Mouse (Mus musculus) limb, embryonic 13.5 days (tissue): ENCODE data around the gene Slc24a1. TPM values are rescaled to one million over a fixed set of nuclear protein-coding genes. Genes with fewer than 3 reads are reported as not detected.

Experiments
- ATAC-seq: fragments of 200-750 bp; cut with Nextera tagmentation; 2 replicates; pipeline ENCODE4 v1.8.0; 2017; ENCODE audit warnings: low read depth, moderate number of reproducible peaks, moderate TSS enrichment; ENCODE audit not compliant: low FRiP score
- H3K27ac ChIP-seq: fragments of 300-500 bp; sonication (generic); 2 replicates; pipeline ENCODE4 v1.5.1; 2015; ENCODE audit warnings: inconsistent platforms, mild to moderate bottlenecking, moderate library complexity
- H3K27me3 ChIP-seq: fragments of 300-500 bp; sonication (generic); 2 replicates; pipeline ENCODE4 v1.6.1; 2015; ENCODE audit warnings: mild to moderate bottlenecking, inconsistent platforms
- H3K36me3 ChIP-seq: fragments of 300-500 bp; sonication (generic); 2 replicates; pipeline ENCODE4 v1.6.1; 2015; ENCODE audit warnings: inconsistent platforms, mild to moderate bottlenecking, moderate library complexity
- H3K4me1 ChIP-seq: fragments of 300-500 bp; sonication (generic); 2 replicates; pipeline ENCODE4 v1.6.1; 2015; ENCODE audit warnings: inconsistent platforms
- H3K4me2 ChIP-seq: fragments of 300-500 bp; sonication (generic); replicated peaks from 2 replicates; pipeline ENCODE4 v1.6.1; 2015; ENCODE audit warnings: inconsistent platforms, mild to moderate bottlenecking, moderate library complexity
- H3K4me3 ChIP-seq: fragments of 300-500 bp; sonication (generic); 2 replicates; pipeline ENCODE4 v1.5.1; 2015; ENCODE audit warnings: moderate library complexity, mild to moderate bottlenecking, inconsistent platforms
- H3K9ac ChIP-seq: fragments of 300-500 bp; sonication (generic); 2 replicates; pipeline ENCODE4 v1.6.1; 2015; ENCODE audit warnings: mild to moderate bottlenecking, inconsistent platforms
- H3K9me3 ChIP-seq: fragments of 300-500 bp; sonication (generic); 2 replicates; pipeline ENCODE4 v1.6.1; 2016; ENCODE audit warnings: inconsistent platforms
- WGBS: fragments of 180-500 bp; shearing (Covaris S2); methylation state at CpG from one replicate; pipeline ENCODE4 v1.1.7; 2015; 5-methylcytosine and 5-hydroxymethylcytosine counted together
- polyA plus RNA-seq: library from polyadenylated mRNA; unstranded; fragments of >200 nt; fragmentation: Nextera tagmentation; extraction: Ambion mirVana; gene quantifications from 2 replicates; pipeline ENCODE4 v1.2.1, GENCODE M21; 2015

The Slc24a1 gene
- polyA plus RNA-seq, 1 experiment from 2014 or later, result 0.06 TPM

GRCm38 (mm10) chr9:64934015-64934754 lies 17.2 kb downstream of the Slc24a1 start:
- 41% methylated on average over 15 of the region's 15 CpGs for WGBS
- Histone ChIP-seq H3K9ac (no peak overlapping the region), H3K36me3 (no peaks in the 10 kb centered on the region), H3K9me3 (no peaks in the 10 kb centered on the region), H3K27me3 (no peaks in the 10 kb centered on the region), H3K4me3 (0 out of 2 replicates have a peak overlapping the region, but pooled peaks have one; percentile 13), H3K4me2 (peak overlapping the region; percentile 35; the same call in 1 of the 2 replicates), H3K4me1 (peaks cover 16% of the 10 kb centered on the region; the same call in 1 of the 2 replicates), H3K27ac (peak overlapping the region; percentile 11; the same call in 1 of the 2 replicates)
- peak; percentile 44; the same call in 1 of the 2 replicates for ATAC-seq

- no peak for ATAC-seq
- H3K27ac ChIP-seq, result no peak overlapping the region
- peaks cover 11% of the 10 kb centered on the region; the same call in 1 of the 2 replicates for H3K4me1 ChIP-seq
- H3K27me3 ChIP-seq, result no peaks in the 10 kb centered on the region
- no peaks in the 10 kb centered on the region for H3K36me3 ChIP-seq
- no peak overlapping the region for H3K9ac ChIP-seq
- 73% methylated on average over 7 of the region's 7 CpGs for WGBS
- H3K9me3 ChIP-seq, result no peaks in the 10 kb centered on the region
- H3K4me3 ChIP-seq, result no peak overlapping the region
- no peak overlapping the region for H3K4me2 ChIP-seq
These were observed 19.4 kb downstream of the Slc24a1 start for GRCm38 (mm10) chr9:64931751-64932610.

DNA sequence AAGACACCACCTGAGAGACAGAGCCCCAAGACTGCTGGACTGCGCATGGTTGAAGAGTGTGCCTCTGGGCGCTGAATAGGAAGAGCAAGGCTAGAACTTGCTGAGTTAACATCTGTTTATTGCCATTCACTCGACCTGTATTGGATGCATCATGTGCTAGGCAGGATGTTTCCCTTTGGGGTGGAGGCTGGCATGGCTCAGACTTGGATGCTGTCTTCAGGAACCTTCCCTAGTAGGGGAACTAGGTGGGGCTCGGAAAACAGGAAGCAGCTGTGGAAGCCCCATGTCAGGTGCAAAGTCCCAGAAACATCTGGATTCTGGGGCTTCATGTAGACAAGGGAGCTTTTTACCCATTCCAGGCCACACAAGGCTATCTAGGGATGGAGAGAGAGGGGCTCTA lies 21.2 kb downstream of the Slc24a1 start:
- no peak for ATAC-seq
- no peak overlapping the region for H3K4me3 ChIP-seq
- no peak overlapping the region for H3K9ac ChIP-seq
- H3K36me3 ChIP-seq, result no peaks in the 10 kb centered on the region
- no peak overlapping the region for H3K4me2 ChIP-seq
- H3K27ac ChIP-seq, result no peak overlapping the region
- no peaks in the 10 kb centered on the region for H3K27me3 ChIP-seq
- H3K4me1 ChIP-seq, result peaks cover 20% of the 10 kb centered on the region
- no peaks in the 10 kb centered on the region for H3K9me3 ChIP-seq
- WGBS, result 70% methylated on average over 4 of the region's 4 CpGs

- Histone ChIP-seq H3K36me3 (peaks cover 2% of the 10 kb centered on the region; the same call in 1 of the 2 replicates), H3K4me3 (no peak overlapping the region), H3K9ac (no peak overlapping the region), H3K27ac (no peak overlapping the region), H3K4me2 (no peak overlapping the region), H3K9me3 (no peaks in the 10 kb centered on the region), H3K4me1 (peaks cover 9% of the 10 kb centered on the region), H3K27me3 (no peaks in the 10 kb centered on the region)
- peak; percentile 48; the same call in 1 of the 2 replicates for ATAC-seq
- WGBS, result 71% methylated on average over 8 of the region's 8 CpGs
These were observed 25.0 kb downstream of the Slc24a1 start for GRCm38 (mm10) chr9:64926201-64926991.

GRCm38 (mm10) chr9:64925771-64926170 lies 25.6 kb downstream of the Slc24a1 start:
- H3K4me3 ChIP-seq, result no peak overlapping the region
- H3K9ac ChIP-seq, result no peak overlapping the region
- peaks cover 9% of the 10 kb centered on the region for H3K4me1 ChIP-seq
- no peaks in the 10 kb centered on the region for H3K27me3 ChIP-seq
- H3K9me3 ChIP-seq, result no peaks in the 10 kb centered on the region
- H3K36me3 ChIP-seq, result peaks cover 2% of the 10 kb centered on the region; the same call in 1 of the 2 replicates
- ATAC-seq, result no peak
- H3K4me2 ChIP-seq, result no peak overlapping the region
- H3K27ac ChIP-seq, result no peak overlapping the region
- WGBS, result 74% methylated on average over 5 of the region's 5 CpGs

- Histone ChIP-seq H3K4me1 (no peaks in the 10 kb centered on the region), H3K9ac (0 out of 2 replicates have a peak overlapping the region, but pooled peaks have one; percentile 27), H3K4me3 (peak overlapping the region; percentile 38), H3K9me3 (no peaks in the 10 kb centered on the region), H3K27me3 (no peaks in the 10 kb centered on the region), H3K4me2 (peak overlapping the region; percentile 54), H3K36me3 (peaks cover 14% of the 10 kb centered on the region), H3K27ac (no peak overlapping the region)
- ATAC-seq, result no peak
- WGBS, result 37% methylated on average over 16 of the region's 16 CpGs
These were observed 32.8 kb downstream of the Slc24a1 start for GRCm38 (mm10) chr9:64918560-64918959.

DNA sequence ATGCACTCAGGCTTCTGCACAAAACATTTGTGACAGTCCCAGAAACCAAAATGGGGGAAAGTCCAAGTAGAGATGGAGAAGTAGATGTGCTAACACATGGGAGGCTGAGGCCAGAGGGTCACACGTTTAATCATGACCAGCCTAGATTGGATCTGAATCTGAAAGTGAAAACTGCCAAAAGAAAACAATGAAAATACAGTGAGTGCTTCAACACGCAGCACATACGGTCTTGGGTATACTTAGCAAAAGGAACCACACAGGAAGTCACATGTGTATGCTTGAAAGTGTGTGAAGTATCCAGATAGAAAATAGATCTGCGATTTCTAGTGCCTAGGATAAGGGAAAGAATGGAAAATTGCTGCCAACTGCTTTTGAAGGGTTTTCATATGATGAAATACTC lies 36.8 kb downstream of the Slc24a1 start:
- Histone ChIP-seq H3K4me1 (no peaks in the 10 kb centered on the region), H3K36me3 (peaks cover 34% of the 10 kb centered on the region), H3K4me3 (no peak overlapping the region), H3K27me3 (no peaks in the 10 kb centered on the region), H3K9me3 (no peaks in the 10 kb centered on the region), H3K9ac (no peak overlapping the region), H3K4me2 (no peak overlapping the region), H3K27ac (no peak overlapping the region)
- no peak for ATAC-seq
- WGBS, result 82% methylated on average over 4 of the region's 4 CpGs

DNA sequence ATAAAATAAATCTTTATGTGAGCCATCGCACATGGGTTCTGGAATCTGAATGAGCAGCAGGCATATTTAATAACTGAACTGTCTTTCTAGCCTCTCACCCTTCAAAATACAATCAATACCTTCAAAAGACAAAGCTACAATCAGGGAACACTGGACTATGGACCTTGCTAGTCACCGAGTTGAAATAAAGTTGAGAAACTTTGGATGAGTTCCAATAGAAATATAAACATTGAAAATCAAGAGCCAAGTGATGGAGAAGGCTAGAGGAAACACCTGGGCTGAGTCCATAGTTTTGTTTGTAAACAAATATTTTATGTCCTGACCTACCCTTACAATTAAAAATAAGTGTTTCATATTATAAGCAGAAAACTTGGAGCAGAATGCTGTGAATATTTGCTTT lies 37.4 kb downstream of the Slc24a1 start:
- Histone ChIP-seq H3K9ac (no peak overlapping the region), H3K36me3 (peaks cover 34% of the 10 kb centered on the region), H3K27ac (no peak overlapping the region), H3K27me3 (no peaks in the 10 kb centered on the region), H3K4me2 (no peak overlapping the region), H3K4me1 (no peaks in the 10 kb centered on the region), H3K4me3 (no peak overlapping the region), H3K9me3 (no peaks in the 10 kb centered on the region)
- no peak for ATAC-seq
- WGBS, result 85% methylated on average over 2 of the region's 2 CpGs

DNA sequence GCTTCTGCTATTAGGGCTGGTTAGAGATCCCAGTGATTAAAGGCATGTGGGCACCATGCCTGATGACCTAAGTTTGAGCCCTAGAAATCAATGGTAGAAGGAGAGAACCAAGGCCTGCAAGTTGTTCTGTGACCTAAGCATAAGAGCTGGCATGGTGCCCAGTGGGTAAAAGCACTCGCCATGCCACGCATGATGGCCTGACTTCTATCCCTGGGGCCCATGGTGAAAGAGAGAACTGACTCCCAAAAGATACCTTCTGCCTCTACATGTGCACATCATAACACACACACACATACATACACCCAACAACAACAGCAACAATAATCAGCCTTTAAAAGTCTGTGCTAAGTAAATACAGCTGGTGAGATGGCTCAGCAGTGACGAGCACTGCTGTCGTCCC lies 38.0 kb downstream of the Slc24a1 start:
- Histone ChIP-seq H3K27me3 (no peaks in the 10 kb centered on the region), H3K36me3 (peaks cover 34% of the 10 kb centered on the region), H3K9me3 (no peaks in the 10 kb centered on the region), H3K9ac (no peak overlapping the region), H3K4me2 (no peak overlapping the region), H3K4me1 (no peaks in the 10 kb centered on the region), H3K4me3 (no peak overlapping the region), H3K27ac (no peak overlapping the region)
- ATAC-seq, result no peak
- 93% methylated on average over 4 of the region's 4 CpGs for WGBS

DNA sequence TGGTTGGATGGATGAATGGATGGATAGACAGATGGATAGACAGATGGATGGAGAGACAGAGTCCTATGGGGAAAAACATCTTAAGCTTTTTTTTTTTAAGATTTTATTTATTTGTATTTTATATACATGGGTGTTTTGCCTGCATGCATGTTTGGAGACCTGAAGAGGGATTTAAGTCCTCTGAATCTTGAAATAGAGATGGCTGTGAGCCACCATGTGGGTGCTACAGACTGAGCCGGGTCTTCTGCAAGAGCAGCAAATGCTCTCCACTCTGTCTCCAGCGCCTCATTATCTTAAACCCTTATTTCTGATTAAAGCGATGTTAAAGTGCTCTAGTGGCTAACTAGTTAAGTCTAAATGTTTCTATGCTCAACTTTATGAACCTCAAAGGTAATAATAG lies 44.0 kb downstream of the Slc24a1 start:
- 85% methylated on average over 3 of the region's 3 CpGs for WGBS

DNA sequence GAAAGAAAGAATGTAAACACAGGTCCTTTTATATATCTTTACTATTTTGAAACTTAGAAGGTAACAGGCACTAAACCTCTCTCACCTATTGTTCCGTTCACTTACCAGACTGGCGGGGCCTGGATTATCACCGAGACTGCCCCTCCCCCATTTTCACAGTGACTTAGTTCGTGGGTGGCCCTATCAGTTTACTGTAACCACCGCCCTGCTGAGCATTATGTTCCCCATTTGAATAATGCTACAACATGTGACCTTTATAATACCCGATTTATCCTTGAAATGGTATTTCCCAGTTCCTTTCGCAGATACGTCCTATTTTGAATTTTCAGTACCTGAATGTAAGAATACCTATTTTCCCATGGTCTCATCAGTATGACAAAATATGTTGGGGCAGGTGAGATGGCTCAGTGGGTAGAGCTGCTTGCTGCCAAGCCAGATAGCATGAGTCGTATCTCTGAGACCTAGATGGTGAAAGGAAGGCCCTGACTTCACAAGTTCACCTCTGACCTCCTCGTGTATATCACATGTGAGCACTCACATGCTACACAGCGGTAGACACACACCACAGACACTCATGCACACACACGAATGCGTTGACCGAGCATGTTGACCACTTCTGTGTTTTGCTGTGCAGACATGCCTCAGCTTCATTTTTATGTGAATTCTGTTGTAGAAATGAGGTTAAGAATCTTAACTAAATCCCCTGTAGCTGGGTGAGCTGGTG lies 46.3 kb downstream of the Slc24a1 start:
- peaks cover 18% of the 10 kb centered on the region for H3K36me3 ChIP-seq
- H3K4me2 ChIP-seq, result no peak overlapping the region
- 84% methylated on average over 14 of the region's 14 CpGs for WGBS

More for the DNA sequence above, 44.0 kb downstream of the Slc24a1 start:
- no peak overlapping the region for H3K9ac ChIP-seq
- H3K27me3 ChIP-seq, result no peaks in the 10 kb centered on the region
- no peaks in the 10 kb centered on the region for H3K9me3 ChIP-seq
- peaks cover 28% of the 10 kb centered on the region for H3K36me3 ChIP-seq
- H3K27ac ChIP-seq, result no peak overlapping the region
- no peak overlapping the region for H3K4me2 ChIP-seq
- no peak overlapping the region for H3K4me3 ChIP-seq
- ATAC-seq, result no peak
- H3K4me1 ChIP-seq, result no peaks in the 10 kb centered on the region

More for the DNA sequence above, 46.3 kb downstream of the Slc24a1 start:
- H3K9ac ChIP-seq, result no peak overlapping the region
- no peak overlapping the region for H3K4me3 ChIP-seq
- no peaks in the 10 kb centered on the region for H3K4me1 ChIP-seq
- no peak overlapping the region for H3K27ac ChIP-seq
- no peaks in the 10 kb centered on the region for H3K27me3 ChIP-seq
- no peaks in the 10 kb centered on the region for H3K9me3 ChIP-seq
- ATAC-seq, result no peak
